Mouse (Mus musculus) heart, adult 2 months (tissue): Measurements from ENCODE around the gene Agxt. TPM values are rescaled to one million over a fixed set of nuclear protein-coding genes. Genes with fewer than 3 reads are reported as not detected.

Experiments
- DNase-seq, 2 experiments: peaks; one replicate each; pipeline ENCODE4 v3.0.0; 2021
- H3K27ac ChIP-seq: fragments of 200-600 bp; 2 replicates; pipeline ENCODE4 v1.8.1; 2022
- H3K27me3 ChIP-seq: fragments of 200-500 bp; 2 replicates; pipeline ENCODE4 v1.6.1; 2012; ENCODE audit warnings: mild to moderate bottlenecking, low read length, inconsistent platforms, mixed read lengths; ENCODE audit not compliant: control insufficient read depth, insufficient read depth
- H3K36me3 ChIP-seq: fragments of 200-500 bp; 2 replicates; pipeline ENCODE4 v1.6.1; 2012; ENCODE audit warnings: low read length, inconsistent platforms; ENCODE audit not compliant: control insufficient read depth, insufficient read depth
- H3K4me1 ChIP-seq: fragments of 200-500 bp; 2 replicates; pipeline ENCODE4 v1.6.1; 2011; ENCODE audit warnings: low read length; ENCODE audit not compliant: control insufficient read depth, insufficient read depth
- H3K4me3 ChIP-seq: fragments of 200-600 bp; 2 replicates; pipeline ENCODE4 v1.8.1; 2022
- H3K79me2 ChIP-seq: fragments of 200-500 bp; replicated peaks from 2 replicates; pipeline ENCODE4 v1.6.1; 2012; ENCODE audit warnings: mild to moderate bottlenecking, inconsistent platforms, low read length, moderate library complexity, mixed read lengths; ENCODE audit not compliant: control insufficient read depth, insufficient read depth
- H3K9ac ChIP-seq: fragments of 200-500 bp; 2 replicates; pipeline ENCODE4 v1.6.1; 2012; ENCODE audit warnings: low read depth, mild to moderate bottlenecking, control low read depth, inconsistent platforms, low read length, mixed read lengths
- CTCF ChIP-seq: fragments of 200-600 bp; IDR thresholded peaks from 2 replicates; pipeline ENCODE4 v1.8.1; 2022; ENCODE audit warnings: antibody characterized with exemption, mild to moderate bottlenecking, moderate library complexity
- EP300 ChIP-seq: fragments of 200-500 bp; IDR thresholded peaks from 2 replicates; pipeline ENCODE4 v1.6.1; 2011; ENCODE audit warnings: low read depth, low read length, control low read depth; ENCODE audit not compliant: insufficient read depth
- POLR2A ChIP-seq: fragments of 200-500 bp; IDR thresholded peaks from 2 replicates; pipeline ENCODE4 v1.6.1; 2011; ENCODE audit warnings: mild to moderate bottlenecking, low read depth, low read length, control low read depth; ENCODE audit not compliant: insufficient read depth
- WGBS: fragments of 180-500 bp; shearing (Covaris S2); methylation state at CpG from one replicate; pipeline ENCODE4 v1.1.7; 2018; 5-methylcytosine and 5-hydroxymethylcytosine counted together
- intact Hi-C: fragments of 180-260 bp; cut with DNase I; formaldehyde crosslinking; loops from one replicate; pipeline ENCODE4 v1.15.1; 2025
- polyA plus RNA-seq: library from polyadenylated mRNA; depleted of rRNA; stranded (reverse); fragments of >200 nt; gene quantifications from 2 replicates; pipeline ENCODE4 v1.2.3, GENCODE M21; 2012
- total RNA-seq, 2 experiments: library from RNA; stranded (reverse); gene quantifications; 2 replicates each; pipeline ENCODE4 v1.2.3; 2021

Agxt gene
- total and polyA plus RNA-seq, 3 experiments = not detected

GRCm38 (mm10) chr1:93125256-93125655 lies 9.8 kb upstream of the Agxt start:
- no peak for TF ChIP-seq EP300
- TF ChIP-seq CTCF = peak; percentile 42
- peaks cover 1% of the 10 kb centered on the region; the same call in 1 of the 2 replicates for H3K4me1 ChIP-seq
- H3K4me3 ChIP-seq = no peak overlapping the region
- H3K79me2 ChIP-seq = no peaks in the 10 kb centered on the region
- H3K27ac ChIP-seq = no peak overlapping the region
- no peaks in the 10 kb centered on the region for H3K27me3 ChIP-seq
- no peak for DNase-seq
- WGBS = 42% methylated on average over 5 of the region's 5 CpGs
- intact Hi-C loops = loop anchor here (5.0 kb wide), 1 partner anchor 168 kb away; no protein-coding TSS in a partner anchor
- no peak overlapping the region for H3K9ac ChIP-seq
- no peaks in the 10 kb centered on the region for H3K36me3 ChIP-seq

- TF ChIP-seq EP300 = no peak
- no peak for TF ChIP-seq POLR2A
- no peak for TF ChIP-seq CTCF
- Histone ChIP-seq H3K27ac (no peak overlapping the region), H3K27me3 (no peaks in the 10 kb centered on the region), H3K4me3 (no peak overlapping the region), H3K36me3 (no peaks in the 10 kb centered on the region), H3K79me2 (no peaks in the 10 kb centered on the region), H3K4me1 (peaks cover 1% of the 10 kb centered on the region; the same call in 1 of the 2 replicates), H3K9ac (no peak overlapping the region)
- intact Hi-C loops = loop anchor here (2.0 to 5.0 kb wide), 2 partner anchors 171 to 379 kb away; no protein-coding TSS in a partner anchor
- no peak for DNase-seq
- 73% methylated on average over 8 of the region's 8 CpGs for WGBS
Observed at GRCm38 (mm10) chr1:93128209-93128608, 6.8 kb upstream of the Agxt start.

- peak in 1 of 2 experiments; percentile 40 for DNase-seq
- H3K79me2 ChIP-seq = no peaks in the 10 kb centered on the region
- intact Hi-C loops = loop anchor here (2.0 to 5.0 kb wide), 2 partner anchors 172 to 378 kb away; no protein-coding TSS in a partner anchor
- peaks cover 1% of the 10 kb centered on the region; the same call in 1 of the 2 replicates for H3K4me1 ChIP-seq
- 35% methylated on average over 6 of the region's 6 CpGs for WGBS
- no peaks in the 10 kb centered on the region for H3K36me3 ChIP-seq
- TF ChIP-seq POLR2A = no peak
- TF ChIP-seq EP300 = 0 out of 2 replicates have a peak, but pooled peaks have one; percentile 18
- peak; percentile 76 for TF ChIP-seq CTCF
- H3K4me3 ChIP-seq = no peak overlapping the region
- H3K27me3 ChIP-seq = no peaks in the 10 kb centered on the region
- no peak overlapping the region for H3K9ac ChIP-seq
- no peak overlapping the region for H3K27ac ChIP-seq
Observed at GRCm38 (mm10) chr1:93128710-93129349, 6.2 kb upstream of the Agxt start.

GRCm38 (mm10) chr1:93130242-93130983 lies 4.6 kb upstream of the Agxt start:
- 80% methylated on average over 10 of the region's 10 CpGs for WGBS
- Histone ChIP-seq H3K27ac (no peak overlapping the region), H3K36me3 (no peaks in the 10 kb centered on the region), H3K9ac (no peak overlapping the region), H3K4me1 (no peaks in the 10 kb centered on the region), H3K27me3 (no peaks in the 10 kb centered on the region), H3K79me2 (no peaks in the 10 kb centered on the region), H3K4me3 (no peak overlapping the region)
- TF ChIP-seq CTCF = no peak
- TF ChIP-seq EP300 = no peak
- no peak for TF ChIP-seq POLR2A
- intact Hi-C loops = no loop called here
- DNase-seq = no peak

- WGBS = 51% methylated on average over 8 of the region's 8 CpGs
- no peaks in the 10 kb centered on the region for H3K27me3 ChIP-seq
- no peaks in the 10 kb centered on the region for H3K79me2 ChIP-seq
- DNase-seq = no peak
- H3K36me3 ChIP-seq = no peaks in the 10 kb centered on the region
- TF ChIP-seq EP300 (no peak), POLR2A (no peak), CTCF (no peak)
- H3K4me3 ChIP-seq = no peak overlapping the region
- H3K27ac ChIP-seq = no peak overlapping the region
- H3K4me1 ChIP-seq = no peaks in the 10 kb centered on the region
- intact Hi-C loops = no loop called here
- no peak overlapping the region for H3K9ac ChIP-seq
Observed at GRCm38 (mm10) chr1:93132676-93133075, 2.4 kb upstream of the Agxt start.

GRCm38 (mm10) chr1:93138534-93138933 lies 3.5 kb downstream of the Agxt start:
- no peak for DNase-seq
- H3K4me3 ChIP-seq = no peak overlapping the region
- no peaks in the 10 kb centered on the region for H3K27me3 ChIP-seq
- TF ChIP-seq EP300 = no peak
- TF ChIP-seq CTCF = no peak
- TF ChIP-seq POLR2A = no peak
- no peak overlapping the region for H3K27ac ChIP-seq
- intact Hi-C loops = no loop called here
- H3K9ac ChIP-seq = no peak overlapping the region
- no peaks in the 10 kb centered on the region for H3K36me3 ChIP-seq
- H3K79me2 ChIP-seq = no peaks in the 10 kb centered on the region
- no peaks in the 10 kb centered on the region; the same call in 1 of the 2 replicates for H3K4me1 ChIP-seq
- WGBS = 56% methylated on average over 6 of the region's 6 CpGs
